Mouse (Mus musculus) heart, postnatal 0 days (tissue): ENCODE measurements at regions not wholly inside any gene's neighbourhood (a gene's known extent, or its start where the extent isn't known, plus 50 kb on each side); places are given as distances from the start of the nearest gene placed in this dataset.

Source experiments
- CTCF ChIP-seq: IDR thresholded peaks from 2 replicates; pipeline ENCODE4 v1.5.1; 2016; ENCODE audit warnings: antibody characterized with exemption, control low read depth, low read depth
- EP300 ChIP-seq: IDR thresholded peaks from 2 replicates; pipeline ENCODE4 v1.6.1; 2016; ENCODE audit warnings: antibody characterized with exemption, low read depth

GRCm38 (mm10) chr5:101497698-101498048 lies 167.1 kb downstream of the Nkx6-1 start:
- TF ChIP-seq CTCF: no peak
- no peak for TF ChIP-seq EP300
